Mouse (Mus musculus) embryonic fibroblast, embryonic 13.5 days (primary cell): ENCODE measurements around the gene Pde8b.

Experiments used
- CTCF ChIP-seq: IDR thresholded peaks from 2 replicates; pipeline ENCODE4 v1.5.1; 2011; ENCODE audit warnings: mild to moderate bottlenecking, control low read depth, low read length, moderate library complexity, borderline replicate concordance; ENCODE audit not compliant: insufficient read depth
- POLR2A ChIP-seq: IDR thresholded peaks from 2 replicates; pipeline ENCODE4 v1.6.1; 2011; ENCODE audit warnings: low read depth, mild to moderate bottlenecking, control low read depth, low read length, moderate library complexity

DNA sequence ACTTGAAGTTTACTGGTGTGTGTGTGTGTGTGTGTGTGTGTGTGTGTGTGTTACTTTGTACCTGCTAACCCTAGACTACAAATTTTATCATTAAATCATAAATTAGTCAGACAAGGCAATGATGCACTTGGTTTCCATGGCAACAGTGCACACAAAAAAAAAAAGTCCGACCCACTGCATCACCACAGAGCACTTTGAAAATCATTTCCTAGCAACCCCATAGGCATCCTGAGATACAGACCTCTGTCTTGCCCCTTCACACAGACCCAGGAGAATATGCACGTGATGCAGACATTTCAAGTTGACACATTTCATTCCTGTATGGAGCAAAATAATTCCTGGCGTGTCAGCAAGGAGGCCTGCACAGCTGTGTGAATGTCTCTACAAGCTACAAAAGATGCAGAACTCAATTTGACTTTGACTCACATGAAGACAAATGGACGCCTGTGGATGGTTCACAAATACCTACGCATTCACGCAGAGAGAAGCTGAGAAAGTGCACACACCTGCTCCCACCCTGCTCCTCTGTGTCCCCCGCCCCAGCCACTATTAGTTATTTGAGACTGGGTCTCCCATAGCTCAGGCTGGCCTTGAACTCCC is 53.9 kb downstream of the Pde8b start:
- no peak for TF ChIP-seq CTCF
- no peak for TF ChIP-seq POLR2A
